Mouse (Mus musculus): Measurements from ENCODE around the gene Fxyd1.

DNA sequence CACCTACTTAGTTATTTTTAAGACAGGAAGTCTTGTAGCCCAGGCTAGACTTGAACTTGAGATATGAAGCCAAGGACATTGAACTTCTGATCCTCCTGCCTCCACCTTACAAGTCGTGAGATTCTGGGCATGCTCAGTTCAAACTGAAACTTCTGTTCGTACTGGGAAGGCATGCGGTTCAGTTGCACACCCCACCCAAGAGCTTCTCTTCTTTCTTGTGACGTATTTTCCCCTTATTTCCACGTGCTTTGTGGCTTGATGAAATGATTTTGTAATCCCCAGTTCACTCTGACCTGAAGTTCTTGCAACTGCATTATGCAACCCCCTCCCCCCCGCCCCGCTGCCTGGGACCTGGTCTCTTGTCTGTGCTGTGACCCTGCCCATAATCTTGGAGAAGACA lies 25.3 kb downstream of the Fxyd1 start:
- TF ChIP-seq CTCF (IDR thresholded peaks at IDR 0.05; ENCODE audit: insufficient read depth, low read depth, low read length) (no peak), POLR2A (IDR thresholded peaks at IDR 0.05; ENCODE audit: insufficient read depth, low read depth, low read length) (no peak)
